Mouse (Mus musculus): Measurements from ENCODE around the gene Gm3618. TPM values are rescaled to one million over a fixed set of nuclear protein-coding genes. Genes with fewer than 3 reads are reported as not detected.

Gene Gm3618
- not detected for polyA plus RNA-seq (2015; fragmentation: Illumina TruSeq; extraction: RNeasy Lipid Tissue Mini Kit (QIAGEN cat#74804); ENCODE audit: insufficient read depth, low replicate concordance)

DNA sequence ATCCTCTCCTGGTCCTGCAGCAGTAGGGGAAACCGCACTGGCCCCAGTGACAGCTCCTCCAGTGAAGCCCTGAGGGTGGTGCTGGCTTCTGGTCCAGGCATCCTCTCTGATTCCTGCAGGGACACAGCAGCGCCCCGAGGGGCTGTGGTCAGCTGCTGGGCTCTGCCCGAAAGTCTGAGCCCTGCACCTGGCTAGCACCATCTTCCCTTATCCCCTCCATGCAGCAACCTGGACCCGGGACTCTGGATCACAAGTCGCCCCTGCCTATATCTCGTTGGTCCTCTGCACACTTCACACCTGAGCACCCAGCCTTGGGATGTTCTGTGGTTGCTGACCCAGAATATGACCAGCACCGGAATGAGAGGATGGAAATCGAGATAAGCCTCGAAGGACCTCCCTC is at the start of gene Gm3618:
Gene Gm3618, minus strand, starts transcription at position 101 of the 400 bp plus-strand sequence.

GRCm38 (mm10) chr14:6390219-6390618 is 46.7 kb upstream of the Gm3618 start, which contains the start of gene Gm16440:
Gene Gm16440 (minus strand): TSS chr14:6390319.

DNA sequence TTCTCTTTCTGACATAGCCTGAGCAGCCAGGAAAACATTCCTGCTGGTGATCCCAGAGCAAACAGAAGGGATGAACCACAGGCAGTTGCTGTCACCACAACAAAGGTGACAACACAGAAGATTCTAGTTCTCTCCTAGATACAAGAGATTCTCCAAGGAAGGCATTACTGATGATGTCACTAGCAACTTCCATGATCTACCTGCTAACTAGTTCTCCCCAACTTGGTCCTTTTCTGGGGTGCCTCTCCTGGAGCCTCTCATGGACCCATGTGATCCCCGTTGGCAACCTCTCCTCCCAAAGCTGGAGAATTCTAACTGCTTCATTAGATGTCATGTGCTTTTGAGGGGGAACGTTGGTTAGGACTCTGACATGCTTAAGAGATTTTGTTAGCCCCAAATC is 38.7 kb downstream of the Gm3618 start, which contains the start of gene Gm21103:
Gene Gm21103, minus strand, starts transcription at position 101 of the 400 bp plus-strand sequence.

GRCm38 (mm10) chr14:6286931-6287715 is 56.4 kb downstream of the Gm3618 start, which contains the start of gene Gm3411:
Gene Gm3411 (minus strand): TSS chr14:6287250.

Other genes starting within 250 kb of the Gm3618 start
- 0.72 TPM for gene Gm8206, start 249.7 kb downstream of the Gm3618 start, polyA plus RNA-seq (2015; fragmentation: Illumina TruSeq; extraction: RNeasy Lipid Tissue Mini Kit (QIAGEN cat#74804); ENCODE audit: insufficient read depth, low replicate concordance)
- gene Gm3468, start 235.0 kb downstream of the Gm3618 start, polyA plus RNA-seq (2015; fragmentation: Illumina TruSeq; extraction: RNeasy Lipid Tissue Mini Kit (QIAGEN cat#74804); ENCODE audit: insufficient read depth, low replicate concordance): 1.8 TPM
- not detected for gene Gm3476, start 217.9 kb downstream of the Gm3618 start, polyA plus RNA-seq (2015; fragmentation: Illumina TruSeq; extraction: RNeasy Lipid Tissue Mini Kit (QIAGEN cat#74804); ENCODE audit: insufficient read depth, low replicate concordance)
- not detected for gene Gm21560, start 124.4 kb downstream of the Gm3618 start, polyA plus RNA-seq (2015; fragmentation: Illumina TruSeq; extraction: RNeasy Lipid Tissue Mini Kit (QIAGEN cat#74804); ENCODE audit: insufficient read depth, low replicate concordance)
- 0.22 TPM for gene Gm3411, start 56.4 kb downstream of the Gm3618 start, polyA plus RNA-seq (2015; fragmentation: Illumina TruSeq; extraction: RNeasy Lipid Tissue Mini Kit (QIAGEN cat#74804); ENCODE audit: insufficient read depth, low replicate concordance)
- not detected for gene Gm21103, start 38.8 kb downstream of the Gm3618 start, polyA plus RNA-seq (2015; fragmentation: Illumina TruSeq; extraction: RNeasy Lipid Tissue Mini Kit (QIAGEN cat#74804); ENCODE audit: insufficient read depth, low replicate concordance)
- not detected for gene Gm16440, start 46.6 kb upstream of the Gm3618 start, polyA plus RNA-seq (2015; fragmentation: Illumina TruSeq; extraction: RNeasy Lipid Tissue Mini Kit (QIAGEN cat#74804); ENCODE audit: insufficient read depth, low replicate concordance)
- 0.28 TPM for gene Gm3591, start 68.8 kb upstream of the Gm3618 start, polyA plus RNA-seq (2015; fragmentation: Illumina TruSeq; extraction: RNeasy Lipid Tissue Mini Kit (QIAGEN cat#74804); ENCODE audit: insufficient read depth, low replicate concordance)
- gene Gm3594, start 100.9 kb upstream of the Gm3618 start, polyA plus RNA-seq (2015; fragmentation: Illumina TruSeq; extraction: RNeasy Lipid Tissue Mini Kit (QIAGEN cat#74804); ENCODE audit: insufficient read depth, low replicate concordance): not detected
- not detected for gene Gm8356, start 193.6 kb upstream of the Gm3618 start, polyA plus RNA-seq (2015; fragmentation: Illumina TruSeq; extraction: RNeasy Lipid Tissue Mini Kit (QIAGEN cat#74804); ENCODE audit: insufficient read depth, low replicate concordance)
- gene Gm3629, start 246.9 kb upstream of the Gm3618 start, polyA plus RNA-seq (2015; fragmentation: Illumina TruSeq; extraction: RNeasy Lipid Tissue Mini Kit (QIAGEN cat#74804); ENCODE audit: insufficient read depth, low replicate concordance): 0.17 TPM

Measured in spleen, adult 10 weeks (tissue).